Mouse (Mus musculus) left cerebral cortex, postnatal 14 days (tissue): Measurements from ENCODE around the gene Large1. TPM values are rescaled to one million over a fixed set of nuclear protein-coding genes. Genes with fewer than 3 reads are reported as not detected.
"Not testable (repeated sequence)": the region's sequence is repeated elsewhere in the genome, so short reads cannot be mapped to it uniquely, and the experiment has no call there.

ENCODE experiments used
- DNase-seq, 2 experiments: peaks; one replicate each; pipeline ENCODE4 v3.0.0; 2021 to 2022; ENCODE audit warnings: low spot score in 2 of 2, mixed read lengths in 1 of 2
- intact Hi-C: fragments of 180-260 bp; cut with DNase I; formaldehyde crosslinking; loops from one replicate; pipeline ENCODE4 v1.15.1; 2025
- long read RNA-seq, 2 experiments: library from polyadenylated mRNA; stranded (forward); transcript quantifications; one replicate each; pipeline ENCODE4 v2.0.0; 2021
- total RNA-seq, 2 experiments: library from RNA; stranded (reverse); gene quantifications; 2 replicates each; pipeline ENCODE4 v1.2.3; 2021

The Large1 gene
- 100 to 1,000 TPM; 157 to 166 TPM for total RNA-seq
- long read RNA-seq, experiment 1, full-length matches to known transcripts: 17 of 40 reads
- long read RNA-seq, experiment 1, partial matches to known transcripts: 22 of 40 reads
- long read RNA-seq, experiment 1, other reads (novel, unspliced or antisense): 1 of 40 reads
- long read RNA-seq, experiment 2, full-length matches to known transcripts: 17 of 39 reads
- long read RNA-seq, experiment 2, partial matches to known transcripts: 21 of 39 reads
- long read RNA-seq, experiment 2, other reads (novel, unspliced or antisense): 1 of 39 reads

GRCm38 (mm10) chr8:73353108-73353793 is at the start of gene Large1:
Gene Large1 (minus strand): TSS chr8:73353540.
- peak; percentile 99 for DNase-seq

GRCm38 (mm10) chr8:73400343-73400742 is 47.0 kb upstream of the Large1 start:
- no peak for DNase-seq
- intact Hi-C loops: no loop called here

More at GRCm38 (mm10) chr8:73353108-73353793, at the start of gene Large1:
- intact Hi-C loops: loop anchor here (1.0 to 10.0 kb wide), 5 partner anchors 61 to 1499 kb away; no protein-coding TSS in a partner anchor

- intact Hi-C loops, DNase-seq: not testable (repeated sequence)
Measured at GRCm38 (mm10) chr8:73373001-73373400, 19.7 kb upstream of the Large1 start.

DNA sequence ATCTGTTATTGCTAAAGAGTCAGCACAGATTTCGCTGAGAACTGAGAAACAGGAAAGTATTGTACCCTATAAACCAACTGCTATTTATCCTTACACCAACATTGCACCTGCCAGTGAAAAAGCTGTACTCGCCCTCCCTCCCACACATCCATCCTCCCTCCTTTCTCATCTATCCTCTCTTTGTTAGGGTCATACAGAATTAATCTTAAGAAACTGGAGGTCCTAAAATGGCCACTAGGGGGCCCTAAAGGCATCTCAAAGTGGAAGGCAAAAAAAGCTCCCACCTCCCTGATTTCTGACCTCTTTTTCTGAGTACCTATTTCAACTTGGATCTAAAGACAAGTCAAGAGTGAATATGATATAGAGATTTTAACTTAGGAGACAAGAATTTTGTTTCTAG is 2.6 kb upstream of the Large1 start:
- DNase-seq: peak; percentile 89 to 90
- intact Hi-C loops: loop anchor here (5.0 to 10.0 kb wide), 2 partner anchors 259 to 1576 kb away; no protein-coding TSS in a partner anchor

DNA sequence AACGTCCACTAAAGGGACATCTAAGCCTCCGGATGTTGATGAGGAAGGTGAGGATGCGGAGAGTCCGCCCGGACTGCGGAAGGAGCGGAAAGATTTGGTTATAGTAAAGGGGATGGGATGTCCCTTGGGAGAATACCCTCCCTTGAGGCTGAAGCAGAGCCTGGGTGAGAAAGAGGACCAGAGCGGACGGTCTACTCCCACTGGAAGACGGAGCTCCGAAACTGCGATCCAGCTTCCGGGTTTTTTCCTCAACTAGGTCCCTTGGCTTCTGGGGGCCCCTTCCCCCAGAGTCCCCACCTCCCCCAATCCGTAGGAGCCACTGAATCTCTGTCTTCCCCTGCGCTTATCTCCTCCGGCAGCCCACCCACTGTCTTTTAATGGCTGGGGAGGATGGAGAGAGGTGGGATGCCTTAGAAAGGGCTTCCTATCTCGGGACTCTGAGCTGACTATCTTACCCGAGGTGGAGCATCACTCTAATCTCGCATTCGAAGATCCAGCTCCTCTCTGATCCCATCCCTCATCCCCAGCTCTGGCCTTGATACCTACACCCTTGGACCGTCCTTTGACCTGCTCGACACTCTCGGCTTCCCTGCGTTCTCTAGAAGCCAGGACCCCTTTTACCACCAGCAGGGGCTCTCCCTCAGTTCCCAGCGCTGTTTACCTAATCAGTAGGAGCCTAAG is 1.0 kb upstream of the Large1 start:
- DNase-seq: peak; percentile 78 to 82
- intact Hi-C loops: loop anchor here (5.0 to 10.0 kb wide), 4 partner anchors 62 to 1498 kb away; no protein-coding TSS in a partner anchor

GRCm38 (mm10) chr8:73353794-73354179 is 447 bp upstream of the Large1 start:
- intact Hi-C loops: loop anchor here (1.0 to 10.0 kb wide), 5 partner anchors 61 to 1499 kb away; no protein-coding TSS in a partner anchor
- no peak for DNase-seq

- DNase-seq: peak; percentile 23 to 33
- intact Hi-C loops: loop anchor here (1.0 to 10.0 kb wide), 5 partner anchors 60 to 1500 kb away; no protein-coding TSS in a partner anchor
Measured at GRCm38 (mm10) chr8:73352301-73353107, 836 bp downstream of the Large1 start.

GRCm38 (mm10) chr8:73350366-73350765 is 3.0 kb downstream of the Large1 start:
- DNase-seq: peak; percentile 22 to 47
- intact Hi-C loops: loop anchor here (5.0 to 10.0 kb wide), 4 partner anchors 58 to 1502 kb away; no protein-coding TSS in a partner anchor

- DNase-seq: no peak
- intact Hi-C loops: no loop called here
Measured at GRCm38 (mm10) chr8:73342761-73343395, 10.5 kb downstream of the Large1 start.

GRCm38 (mm10) chr8:73336845-73337244 is 16.5 kb downstream of the Large1 start:
- intact Hi-C loops: no loop called here
- DNase-seq: no peak

- no peak for DNase-seq
- intact Hi-C loops: no loop called here
Measured at GRCm38 (mm10) chr8:73329131-73329530, 24.2 kb downstream of the Large1 start.

DNA sequence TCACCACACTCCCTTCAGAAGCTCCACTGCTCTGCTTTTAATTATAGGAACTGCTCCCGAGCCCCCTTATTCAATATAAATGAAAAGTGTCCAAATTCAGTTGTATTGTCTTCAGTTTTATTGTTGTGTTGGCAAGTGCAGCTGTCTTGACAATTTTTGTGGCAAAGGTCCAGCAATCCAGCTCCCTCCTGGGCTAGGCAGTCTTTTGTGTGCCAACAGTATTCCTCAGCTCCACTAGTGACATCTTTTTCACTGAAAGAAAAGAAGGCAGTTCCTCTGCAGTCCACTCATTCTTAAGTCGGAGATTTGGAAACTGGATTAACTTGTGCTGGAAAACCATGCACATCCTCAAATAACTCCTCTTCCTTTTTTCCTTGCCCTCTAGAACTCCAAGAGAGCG is 25.3 kb downstream of the Large1 start:
- peak in 1 of 2 experiments; percentile 23 for DNase-seq
- intact Hi-C loops: no loop called here

DNA sequence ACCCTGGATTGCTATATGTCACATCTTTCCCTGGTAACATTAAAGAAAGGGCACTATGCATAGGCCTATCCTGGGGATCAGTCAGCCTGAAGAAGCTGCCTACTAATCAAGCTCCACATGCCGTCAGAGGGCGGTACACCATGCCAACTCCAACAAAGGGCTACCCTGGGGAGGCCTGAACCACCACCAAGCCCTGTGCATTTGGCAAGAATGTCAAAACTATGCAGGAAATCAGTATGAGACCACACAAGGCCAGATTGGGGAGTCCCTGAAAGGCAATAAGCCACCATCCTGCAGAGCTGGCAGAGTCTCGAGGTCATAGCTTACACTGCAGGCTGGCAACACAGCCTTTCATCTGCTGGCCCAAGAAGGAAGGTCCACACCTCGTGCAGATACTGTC is 28.7 kb downstream of the Large1 start:
- DNase-seq: no peak
- intact Hi-C loops: no loop called here

DNA sequence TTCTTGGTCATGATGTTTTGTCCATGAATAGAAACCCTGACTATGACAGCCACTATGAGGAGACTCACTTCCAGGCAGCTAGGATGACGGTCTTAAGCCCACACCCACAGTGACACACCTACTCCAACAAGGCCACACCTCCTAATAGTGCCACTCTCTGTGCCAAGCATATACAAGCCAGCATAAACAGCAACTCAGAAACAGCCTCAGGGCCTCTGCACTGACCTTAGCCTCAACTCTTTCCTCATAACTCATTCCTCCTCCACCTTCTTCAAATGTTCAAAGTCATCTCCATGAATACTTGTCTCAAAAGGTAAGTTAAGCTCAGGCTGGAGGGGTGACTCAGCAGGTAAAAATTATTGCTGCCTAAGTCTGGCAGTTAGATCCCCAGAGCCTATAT is 29.7 kb downstream of the Large1 start:
- intact Hi-C loops: no loop called here

DNA sequence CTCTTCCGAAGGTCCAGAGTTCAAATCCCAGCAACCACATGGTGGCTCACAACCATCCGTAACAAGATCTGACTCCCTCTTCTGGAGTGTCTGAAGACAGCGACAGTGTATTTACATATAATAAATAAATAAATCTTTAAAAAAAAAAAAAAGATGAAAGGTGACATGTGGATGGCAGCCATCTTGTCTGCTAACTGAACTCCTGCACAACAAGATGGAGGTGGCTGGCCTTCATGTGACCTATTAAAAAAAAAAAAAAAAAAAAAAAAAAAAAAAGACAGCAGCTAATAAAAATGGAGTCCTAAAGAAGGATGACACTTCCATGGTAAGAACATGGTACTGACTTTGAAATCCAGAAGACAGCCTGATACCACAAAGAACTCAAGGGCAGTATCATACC is 33.8 kb downstream of the Large1 start:
- intact Hi-C loops, DNase-seq: not testable (repeated sequence)

More for the DNA sequence above, 29.7 kb downstream of the Large1 start:
- no peak for DNase-seq

DNA sequence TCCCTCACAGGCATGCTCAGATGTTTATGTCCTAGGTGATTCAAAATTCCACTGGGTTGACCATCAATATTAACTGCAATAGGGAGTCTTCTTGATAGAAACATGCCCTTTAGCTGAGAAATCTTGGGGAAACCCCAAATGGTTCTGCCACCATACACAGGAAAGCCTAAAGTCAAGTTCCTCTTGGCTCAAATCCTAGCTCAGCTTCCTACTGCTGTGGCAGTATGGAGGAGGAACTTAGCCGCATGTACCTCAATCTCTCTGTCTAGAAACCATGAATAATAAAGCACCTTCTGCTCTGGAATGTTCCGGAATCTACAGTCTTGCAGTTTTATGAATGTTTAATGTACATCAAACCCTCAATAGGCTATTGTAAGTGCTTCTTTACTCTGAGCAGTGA is 39.4 kb downstream of the Large1 start:
- no peak for DNase-seq
- intact Hi-C loops: no loop called here

- peak in 1 of 2 experiments; percentile 15 for DNase-seq
- intact Hi-C loops: no loop called here
Measured at GRCm38 (mm10) chr8:73312714-73313607, 40.4 kb downstream of the Large1 start.

DNA sequence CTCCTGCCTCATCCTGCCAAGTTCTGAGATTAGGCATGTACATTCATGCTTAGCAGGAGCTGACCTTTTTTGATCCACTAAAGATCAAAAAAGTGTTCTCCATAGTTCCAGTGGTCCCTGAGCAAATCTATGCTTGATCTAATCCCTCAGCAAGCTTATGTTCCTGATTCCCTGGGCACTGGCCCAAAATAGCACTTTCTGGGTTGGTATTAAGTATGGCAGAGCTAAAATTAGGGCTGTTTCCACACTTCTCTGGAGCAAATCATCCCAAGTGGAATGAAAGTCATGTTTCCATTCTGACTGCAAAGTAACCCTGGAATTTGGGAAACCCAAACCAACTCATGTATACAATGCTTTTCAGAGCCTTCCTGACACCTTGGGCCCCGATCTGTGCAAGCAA is 42.9 kb downstream of the Large1 start:
- intact Hi-C loops: no loop called here
- peak in 1 of 2 experiments; percentile 23 for DNase-seq
